Mouse (Mus musculus) testis, adult 2 months (tissue): Measurements from ENCODE around the gene Mrrf.

ENCODE experiments used
- CTCF ChIP-seq: fragments of 200-500 bp; IDR thresholded peaks from 2 replicates; pipeline ENCODE4 v1.5.1; 2012; ENCODE audit warnings: low read depth, mild to moderate bottlenecking, inconsistent platforms, low read length, moderate library complexity; ENCODE audit not compliant: control insufficient read depth, insufficient read depth, insufficient replicate concordance
- POLR2A ChIP-seq: fragments of 200-500 bp; IDR thresholded peaks from 2 replicates; pipeline ENCODE4 v1.6.1; 2012; ENCODE audit warnings: low read depth, mild to moderate bottlenecking, inconsistent platforms, low read length, moderate library complexity; ENCODE audit not compliant: control insufficient read depth

- TF ChIP-seq CTCF = no peak
- TF ChIP-seq POLR2A = no peak
These were observed 43.3 kb downstream of the Mrrf start for GRCm38 (mm10) chr2:36179487-36179886.
